Mouse (Mus musculus) CH12.LX (cell line): Measurements from ENCODE around the gene Spata7. TPM values are rescaled to one million over a fixed set of nuclear protein-coding genes. Genes with fewer than 3 reads are reported as not detected.

Source experiments
- DNase-seq: peaks from one replicate; pipeline ENCODE4 v3.0.0-alpha.2; 2013; ENCODE audit errors: extremely low read depth
- H3K27ac ChIP-seq: 2 replicates; pipeline ENCODE4 v1.5.1; 2012; ENCODE audit warnings: low read depth, mild to moderate bottlenecking, control low read depth, moderate library complexity; ENCODE audit not compliant: insufficient read depth
- H3K27me3 ChIP-seq: replicated peaks from 2 replicates; pipeline ENCODE3; 2012; ENCODE audit warnings: inconsistent platforms
- H3K36me3 ChIP-seq, 2 experiments: replicated peaks in 1 of 2; 2 replicates each; pipeline versions ENCODE3 to v1.6.1; 2012; ENCODE audit warnings: inconsistent platforms in 1 of 2, low read length in 1 of 2, mild to moderate bottlenecking in 1 of 2, mixed read lengths in 1 of 2, moderate library complexity in 1 of 2; ENCODE audit not compliant: control insufficient read depth in 1 of 2, insufficient read depth in 1 of 2
- H3K4me1 ChIP-seq, 2 experiments: 2 replicates each; pipeline ENCODE4 v1.6.1; 2012; ENCODE audit warnings: inconsistent platforms in 1 of 2, moderate library complexity in 1 of 2; ENCODE audit not compliant: insufficient read depth in 2 of 2, control insufficient read depth in 1 of 2
- H3K4me2 ChIP-seq: 2 replicates; pipeline ENCODE4 v1.6.1; 2012; ENCODE audit warnings: low read depth, mild to moderate bottlenecking, control low read depth; ENCODE audit not compliant: poor library complexity, insufficient read depth, severe bottlenecking
- H3K4me3 ChIP-seq, 3 experiments: fragments of 150-350 bp in 1 of 3; sonication (generic) in 1 of 3; replicated peaks in 1 of 3; 2 replicates each; pipeline versions ENCODE3 to v1.5.1; 2011 to 2012; ENCODE audit warnings: low read depth in 2 of 3, low read length in 2 of 3, mild to moderate bottlenecking in 2 of 3, moderate library complexity in 2 of 3, control low read depth in 1 of 3, improper control_type of control experiment in 1 of 3, inconsistent platforms in 1 of 3, mixed read lengths in 1 of 3; ENCODE audit not compliant: poor library complexity in 1 of 3
- H3K79me2 ChIP-seq: replicated peaks from 2 replicates; pipeline ENCODE4 v1.6.1; 2012; ENCODE audit warnings: mild to moderate bottlenecking, moderate library complexity; ENCODE audit not compliant: control insufficient read depth, poor library complexity, insufficient read depth, severe bottlenecking; ENCODE audit errors: extremely low read depth
- H3K9ac ChIP-seq: 2 replicates; pipeline ENCODE4 v1.6.1; 2012; ENCODE audit warnings: low read depth, mild to moderate bottlenecking, control low read depth, moderate library complexity; ENCODE audit not compliant: insufficient read depth
- H3K9me3 ChIP-seq: replicated peaks from 2 replicates; pipeline ENCODE3; 2012; ENCODE audit warnings: low read length, inconsistent platforms, mixed read lengths
- CHD1 ChIP-seq: IDR thresholded peaks from 2 replicates; pipeline ENCODE4 v1.6.1; 2012; ENCODE audit warnings: low read depth, low read length, improper control_type of control experiment, inconsistent platforms
- CHD2 ChIP-seq: IDR thresholded peaks from 2 replicates; pipeline ENCODE4 v1.6.1; 2011; ENCODE audit warnings: low read length, improper control_type of control experiment
- CTCF ChIP-seq, 2 experiments: IDR thresholded peaks in 1 of 2; conservative IDR thresholded peaks in 1 of 2; 2 replicates each; pipeline ENCODE4 v1.5.1; 2011 to 2012; ENCODE audit warnings: low read depth in 2 of 2, low read length in 2 of 2, improper control_type of control experiment in 1 of 2, inconsistent platforms in 1 of 2, mild to moderate bottlenecking in 1 of 2, moderate library complexity in 1 of 2
- E2F4 ChIP-seq: IDR thresholded peaks from 2 replicates; pipeline ENCODE4 v1.6.1; 2011; ENCODE audit warnings: low read depth, low read length, improper control_type of control experiment; ENCODE audit not compliant: insufficient replicate concordance
- EP300 ChIP-seq: IDR thresholded peaks from 2 replicates; pipeline ENCODE4 v1.6.1; 2011; ENCODE audit warnings: low read length, improper control_type of control experiment
- GABPA ChIP-seq: IDR thresholded peaks from 2 replicates; pipeline ENCODE4 v1.6.1; 2012; ENCODE audit warnings: low read depth, low read length, improper control_type of control experiment, inconsistent platforms; ENCODE audit not compliant: insufficient replicate concordance
- MAFK ChIP-seq: IDR thresholded peaks from 2 replicates; pipeline ENCODE4 v1.6.1; 2011; ENCODE audit warnings: low read length, improper control_type of control experiment; ENCODE audit not compliant: insufficient replicate concordance
- MAX ChIP-seq: IDR thresholded peaks from 2 replicates; pipeline ENCODE4 v1.6.1; 2011; ENCODE audit warnings: low read length, improper control_type of control experiment
- MEF2A ChIP-seq: IDR thresholded peaks from 2 replicates; pipeline ENCODE4 v1.6.1; 2014; ENCODE audit warnings: low read depth, mild to moderate bottlenecking, inconsistent platforms, low read length, improper control_type of control experiment, borderline replicate concordance
- MXI1 ChIP-seq: IDR thresholded peaks from 2 replicates; pipeline ENCODE4 v1.6.1; 2011; ENCODE audit warnings: mild to moderate bottlenecking, low read depth, low read length, improper control_type of control experiment
- MYC ChIP-seq: IDR thresholded peaks from 2 replicates; pipeline ENCODE4 v1.6.1; 2011; ENCODE audit warnings: low read depth, mild to moderate bottlenecking, improper control_type of control experiment, low read length
- NELFE ChIP-seq: IDR thresholded peaks from 2 replicates; pipeline ENCODE4 v1.6.1; 2011; ENCODE audit warnings: low read depth, low read length, improper control_type of control experiment
- POLR2A ChIP-seq: IDR thresholded peaks from 2 replicates; pipeline ENCODE4 v1.6.1; 2011; ENCODE audit warnings: low read depth, mild to moderate bottlenecking, improper control_type of control experiment, low read length
- RAD21 ChIP-seq: IDR thresholded peaks from 2 replicates; pipeline ENCODE4 v1.6.1; 2011; ENCODE audit warnings: low read depth, mild to moderate bottlenecking, low read length, improper control_type of control experiment, moderate library complexity
- RCOR1 ChIP-seq: conservative IDR thresholded peaks from 2 replicates; pipeline ENCODE4 v1.6.1; 2012; ENCODE audit warnings: low read depth, mild to moderate bottlenecking, inconsistent platforms, low read length, improper control_type of control experiment
- SIN3A ChIP-seq: IDR thresholded peaks from 2 replicates; pipeline ENCODE4 v1.6.1; 2012; ENCODE audit warnings: low read length, improper control_type of control experiment, inconsistent platforms
- TCF12 ChIP-seq: IDR thresholded peaks from 2 replicates; pipeline ENCODE4 v1.6.1; 2014; ENCODE audit warnings: low read depth, mild to moderate bottlenecking, inconsistent platforms, low read length, improper control_type of control experiment
- USF1 ChIP-seq: IDR thresholded peaks from 2 replicates; pipeline ENCODE4 v1.6.1; 2014; ENCODE audit warnings: low read depth, mild to moderate bottlenecking, inconsistent platforms, low read length, improper control_type of control experiment
- ZC3H11A ChIP-seq: IDR thresholded peaks from 2 replicates; pipeline ENCODE4 v1.6.1; 2012; ENCODE audit warnings: low read depth, mild to moderate bottlenecking, inconsistent platforms, low read length, improper control_type of control experiment
- dilution Hi-C: fragments of 300-500 bp; cut with MboI; formaldehyde crosslinking; loops from 2 replicates; pipeline ENCODE4 v1.14.3; 2020; ENCODE audit warnings: low sequenced_read_pairs; ENCODE audit not compliant: extremely low pct_unique_long_range_greater_than_20kb, extremely low pct_ligation_motif_present
- in situ Hi-C: fragments of 300-500 bp; cut with MboI; formaldehyde crosslinking; loops from 3 replicates; pipeline ENCODE4 v1.14.3; 2019; ENCODE audit warnings: low sequenced_read_pairs, low pct_ligation_motif_present, low pct_unique_long_range_greater_than_20kb, mixed read lengths
- polyA plus RNA-seq: library from polyadenylated mRNA; unstranded; fragments of >175 nt; gene quantifications from 2 replicates; pipeline ENCODE4 v1.2.1, GENCODE M21; 2012; ENCODE audit warnings: low read depth; ENCODE audit not compliant: insufficient read length
- total RNA-seq, 2 experiments: library from RNA; depleted of rRNA; stranded (reverse); fragments of 300-350 nt in 1 of 2; fragments of >200 nt in 1 of 2; gene quantifications; 2 replicates each; pipeline ENCODE4 v1.2.3; 2012 to 2014

Gene Spata7
- total and polyA plus RNA-seq, 3 experiments: 6.2 to 9.4 (median 8.2) TPM

DNA sequence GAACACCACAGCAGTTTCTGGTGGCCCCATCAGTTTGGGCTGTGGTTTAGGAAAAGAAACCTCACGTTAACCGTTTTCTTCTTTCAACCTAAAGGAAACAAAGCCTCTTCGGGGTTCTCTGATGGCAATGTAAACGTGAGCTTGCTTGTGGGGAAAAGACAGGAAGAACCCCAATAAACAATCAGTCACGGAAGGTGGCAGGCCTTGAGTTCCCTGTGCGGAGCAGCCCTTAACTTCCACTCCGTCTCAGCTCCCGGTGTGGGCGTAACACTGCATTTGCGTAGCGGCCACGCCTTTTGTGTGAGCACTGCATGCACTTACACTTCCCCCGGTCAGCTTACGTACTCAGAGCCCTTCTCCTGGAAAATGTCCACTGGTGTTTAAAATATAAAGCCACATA, 49.4 kb downstream of the Spata7 start:
- peak; percentile 50 for DNase-seq
- dilution Hi-C loops: no loop called here
- Histone ChIP-seq H3K9me3 (peaks cover 4% of the 10 kb centered on the region), H3K4me1 (peaks cover 0 to 11% of the 10 kb centered on the region in 2 experiments; a peak in 2 of 4 replicates), H3K79me2 (no peaks in the 10 kb centered on the region), H3K27me3 (no peaks in the 10 kb centered on the region), H3K36me3 (peaks cover 22 to 52% of the 10 kb centered on the region in 2 experiments), H3K9ac (no peak overlapping the region), H3K4me2 (peak overlapping the region; percentile 40; the same call in 1 of the 2 replicates), H3K27ac (no peak overlapping the region), H3K4me3 (no peak overlapping the region)
- in situ Hi-C loops: loop anchor here (10.0 kb wide), 1 partner anchor 57 kb away; the partner anchor contains the start of gene Ptpn21
- TF ChIP-seq MYC (0 out of 2 replicates have a peak, but pooled peaks have one; percentile 25), POLR2A (peak; percentile 37; the same call in 1 of the 2 replicates), SIN3A (no peak)

- no peak overlapping the region for H3K4me2 ChIP-seq
- H3K9me3 ChIP-seq: no peaks in the 10 kb centered on the region
- no peaks in the 10 kb centered on the region for H3K79me2 ChIP-seq
- dilution Hi-C loops (no loop called here), in situ Hi-C loops (loop anchor here (10.0 kb wide), 1 partner anchor 55 kb away; the partner anchor contains the start of gene Ptpn21)
- DNase-seq: no peak
- H3K27me3 ChIP-seq: no peaks in the 10 kb centered on the region
- H3K4me3 ChIP-seq: no peak overlapping the region
- H3K27ac ChIP-seq: no peak overlapping the region
- peaks cover 0 to 6% of the 10 kb centered on the region in 2 experiments; a peak in 1 of 4 replicates for H3K4me1 ChIP-seq
- TF ChIP-seq MAX (no peak), EP300 (no peak), RAD21 (no peak), ZC3H11A (no peak), CHD2 (no peak), NELFE (no peak), MYC (no peak), USF1 (no peak), E2F4 (no peak), MAFK (no peak), TCF12 (no peak), CTCF (conservative IDR thresholded peaks at IDR 0.05 in 1 of 2, IDR thresholded peaks at IDR 0.05 in 1 of 2; ENCODE audit: low read depth in 2 of 2, low read length in 2 of 2) (no peak), MXI1 (no peak), GABPA (no peak), MEF2A (no peak), CHD1 (no peak), RCOR1 (no peak)
- peaks cover 24 to 65% of the 10 kb centered on the region in 2 experiments for H3K36me3 ChIP-seq
- H3K9ac ChIP-seq: no peak overlapping the region
Measured at GRCm38 (mm10) chr12:98679906-98680305, 51.9 kb downstream of the Spata7 start.
